Mouse (Mus musculus): ENCODE measurements around the gene Stard10.

Gene Stard10

DNA sequence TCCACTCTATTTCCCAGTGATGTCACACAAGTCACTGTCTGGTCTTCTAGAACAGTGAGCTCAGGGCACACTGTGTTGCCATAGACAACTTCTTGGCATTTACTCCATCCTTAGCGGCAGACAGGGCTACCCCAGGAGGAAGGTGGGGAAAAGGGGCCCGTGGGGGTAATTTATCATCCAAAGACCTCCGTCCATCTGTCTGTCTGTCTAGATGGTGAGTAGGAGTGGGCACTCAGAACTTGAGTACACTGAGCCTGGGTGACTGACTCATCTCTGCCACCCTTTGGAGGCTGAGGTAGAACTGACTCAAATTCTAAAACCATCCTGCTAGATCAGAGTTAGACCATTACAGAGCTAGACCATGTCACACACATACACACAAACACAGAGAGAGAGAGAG, at the start of gene Stard10:
Gene Stard10, plus strand, starts transcription at position 73 of the 400 bp plus-strand sequence.
- DNase-seq, result no peak

GRCm38 (mm10) chr7:101267457-101268259, 49.2 kb upstream of the Stard10 start:
- DNase-seq, result no peak

DNA sequence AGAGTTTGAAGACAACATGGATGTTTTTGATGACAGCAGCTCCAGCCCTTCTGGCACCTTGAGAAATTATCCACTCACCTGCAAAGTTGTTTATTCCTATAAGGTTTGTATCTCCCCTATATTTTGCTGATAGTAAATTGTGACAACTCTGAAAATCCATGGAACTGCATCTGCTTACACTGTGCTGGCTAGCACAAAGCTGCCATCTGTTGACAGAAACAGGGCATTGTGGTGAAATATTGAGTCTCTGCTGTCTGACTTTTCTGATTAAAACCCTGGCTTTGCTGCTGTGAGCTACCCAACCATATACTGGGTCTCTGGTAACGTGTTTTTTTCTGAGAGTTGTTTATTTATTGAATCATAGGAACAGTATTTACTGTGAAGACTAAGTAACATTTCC, 45.3 kb upstream of the Stard10 start:
- no peak for DNase-seq

DNA sequence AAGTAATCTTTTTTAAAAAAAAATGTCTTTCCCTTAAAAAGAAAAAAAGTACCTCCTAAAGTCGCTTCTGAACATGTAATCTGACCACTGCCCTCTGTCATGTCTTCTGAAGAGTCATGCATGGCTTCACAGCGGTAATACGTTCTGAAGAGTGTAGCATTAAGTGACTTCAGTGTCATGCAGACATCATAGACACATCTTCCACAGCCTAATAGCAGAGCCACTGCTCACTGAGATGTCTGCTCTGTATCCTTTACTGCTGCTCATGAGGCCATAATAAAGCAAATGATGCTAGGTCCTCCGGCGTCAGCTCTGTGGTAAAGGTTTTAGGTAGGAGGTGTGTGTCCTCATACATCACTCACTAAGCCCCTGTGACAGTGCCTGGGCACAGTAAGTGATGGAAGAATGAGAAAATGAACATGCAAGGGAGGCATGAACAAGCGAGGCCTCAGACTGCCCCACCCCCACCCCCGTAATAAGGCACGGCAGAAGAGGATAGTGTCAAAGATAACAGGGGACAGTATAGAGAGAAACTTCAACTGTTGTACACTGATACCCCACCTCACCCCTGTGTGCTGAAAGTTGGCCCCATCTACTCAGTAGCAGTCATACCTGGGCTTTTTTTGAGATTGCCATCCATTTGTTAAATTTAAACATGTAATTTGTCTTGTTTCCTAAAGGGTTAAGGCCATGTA, 44.3 kb upstream of the Stard10 start:
- no peak for DNase-seq

GRCm38 (mm10) chr7:101282721-101283120, 34.2 kb upstream of the Stard10 start:
- no peak for DNase-seq

GRCm38 (mm10) chr7:101284504-101284903, 32.4 kb upstream of the Stard10 start:
- no peak for DNase-seq

DNA sequence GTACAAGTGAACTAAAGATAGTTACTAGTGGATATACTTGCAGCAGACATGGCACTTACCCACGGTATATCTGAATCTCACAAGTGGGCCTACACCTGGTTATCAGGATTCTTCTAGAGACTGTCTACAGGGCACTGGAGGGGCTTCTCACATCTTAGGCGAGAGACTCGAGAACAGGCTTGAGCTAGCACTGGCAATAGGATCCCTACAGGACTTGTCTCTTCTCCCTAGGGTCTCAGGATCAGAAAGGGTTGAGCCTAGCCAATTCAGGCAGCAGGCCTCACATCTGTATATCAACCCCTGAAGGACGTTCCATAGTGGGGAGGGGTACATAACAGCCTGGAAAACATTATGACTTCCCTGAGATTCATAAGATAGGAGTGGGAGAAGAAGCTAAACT, 30.0 kb upstream of the Stard10 start:
- no peak for DNase-seq

DNA sequence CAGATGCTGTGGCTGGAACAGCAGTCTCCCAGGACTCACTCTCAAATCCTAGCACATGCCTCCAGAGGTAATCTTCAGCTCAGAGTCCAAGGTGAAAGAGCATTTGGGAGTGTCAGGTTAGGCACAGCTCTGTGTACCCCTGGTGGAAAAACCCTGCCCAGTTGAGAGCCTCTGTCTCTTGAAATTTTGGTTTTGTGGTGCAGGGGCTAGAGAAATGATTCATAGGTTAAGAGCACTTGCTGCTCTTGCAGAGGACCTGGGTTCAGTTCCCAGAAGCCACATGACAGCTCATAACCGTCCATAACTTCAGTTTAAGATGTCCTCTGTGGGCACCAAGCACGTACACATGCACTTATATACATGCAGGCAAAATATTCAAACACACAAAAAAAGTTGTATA, 29.1 kb upstream of the Stard10 start:
- DNase-seq, result no peak

DNA sequence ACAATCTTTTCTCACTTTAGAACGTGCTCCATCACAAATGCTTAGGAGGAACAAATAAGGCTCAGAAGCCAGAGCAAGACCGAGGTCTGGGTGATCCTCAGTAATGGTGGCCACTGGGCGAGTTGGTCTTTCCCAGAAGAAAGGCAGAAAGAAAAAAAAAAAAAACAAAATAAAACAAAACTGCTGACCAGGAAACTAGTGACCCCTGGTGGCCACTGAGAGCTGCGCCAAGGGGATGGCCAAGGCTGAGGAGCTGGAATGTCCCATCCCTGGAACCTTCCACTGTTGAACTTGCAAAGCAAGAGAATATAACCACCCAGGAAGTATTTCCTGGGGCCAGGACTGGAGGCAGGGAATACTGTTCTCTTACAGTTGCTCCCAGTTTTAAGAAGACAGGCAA, 28.4 kb upstream of the Stard10 start:
- DNase-seq, result peak; percentile 62

DNA sequence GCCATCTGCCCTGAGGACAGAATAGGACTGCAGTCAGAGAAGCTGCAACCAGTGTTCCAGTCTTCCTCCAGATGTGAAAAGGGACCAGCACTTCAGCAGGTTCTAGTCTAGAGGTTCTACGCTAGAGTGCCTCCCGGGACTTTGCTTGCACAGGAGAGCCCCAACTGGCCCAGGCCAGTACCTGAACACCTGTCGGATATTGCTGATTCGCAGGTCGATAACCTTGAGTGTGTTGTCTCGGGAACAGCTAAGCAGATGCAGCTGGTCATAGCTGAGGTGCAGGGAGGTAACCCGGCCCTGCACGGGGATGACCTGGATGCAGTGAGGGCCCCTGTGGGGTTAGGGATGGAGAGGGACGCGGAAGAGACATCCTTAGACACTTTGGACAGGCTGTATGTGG, 26.5 kb upstream of the Stard10 start:
- no peak for DNase-seq

DNA sequence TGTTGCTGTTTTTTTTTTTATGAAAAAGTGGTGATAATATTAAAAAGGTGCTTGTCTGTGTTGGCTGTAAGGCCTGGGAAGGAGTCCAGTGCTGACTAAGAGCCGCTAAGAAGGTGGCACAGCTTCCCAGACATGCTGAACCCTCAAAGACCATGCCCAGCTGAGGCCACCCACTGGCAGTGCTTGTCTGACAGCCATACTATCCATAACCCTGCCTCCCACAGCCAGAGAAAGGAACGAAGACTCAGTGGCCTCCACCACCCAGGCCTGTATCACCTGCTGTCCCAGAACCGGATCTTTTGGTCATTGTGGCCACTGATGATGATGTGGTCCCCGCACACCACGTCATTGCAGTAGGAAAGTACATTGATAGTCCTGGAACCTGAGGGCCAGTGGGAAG, 25.7 kb upstream of the Stard10 start:
- no peak for DNase-seq

DNA sequence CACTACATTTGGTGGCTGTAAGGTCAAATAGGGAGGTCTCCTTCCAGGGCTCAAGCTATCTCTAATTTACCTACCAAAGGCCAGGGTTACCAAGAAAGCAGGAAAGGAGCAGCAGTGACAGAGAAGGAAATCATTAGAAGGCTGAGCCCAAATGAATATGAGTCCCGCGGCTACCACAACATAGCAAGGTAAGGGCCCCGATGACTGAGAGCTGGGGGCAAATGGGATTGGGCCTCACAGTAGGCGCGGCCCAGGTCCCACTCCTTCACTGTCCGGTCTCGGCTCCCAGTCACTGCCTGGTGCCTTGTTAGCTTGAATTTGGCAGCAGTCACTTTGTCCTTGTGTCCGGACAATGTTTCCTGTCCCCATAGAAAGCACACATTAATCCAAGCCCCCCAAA, 25.2 kb upstream of the Stard10 start:
- no peak for DNase-seq

DNA sequence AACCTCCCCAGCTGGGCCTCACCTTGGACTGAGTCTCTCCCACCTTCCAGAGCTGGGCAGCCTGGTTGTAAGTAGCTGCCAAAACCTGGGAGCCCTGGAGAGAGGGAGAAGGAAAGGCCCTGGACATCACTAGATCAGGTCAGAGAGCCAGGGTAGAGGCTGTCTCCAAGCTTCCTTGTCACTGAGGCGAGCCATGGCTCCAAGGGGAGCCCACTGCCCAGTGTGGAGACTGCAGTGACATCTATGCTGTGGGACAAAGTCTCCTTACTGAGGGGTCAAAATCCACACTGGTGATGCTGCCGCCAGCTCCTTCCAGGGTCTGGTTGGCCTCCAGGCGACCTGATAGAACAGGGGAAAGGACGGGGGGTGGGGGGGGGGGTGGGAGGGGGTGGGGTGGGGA, 24.8 kb upstream of the Stard10 start:
- no peak for DNase-seq

GRCm38 (mm10) chr7:101292696-101293095, 24.2 kb upstream of the Stard10 start:
- DNase-seq, result no peak

DNA sequence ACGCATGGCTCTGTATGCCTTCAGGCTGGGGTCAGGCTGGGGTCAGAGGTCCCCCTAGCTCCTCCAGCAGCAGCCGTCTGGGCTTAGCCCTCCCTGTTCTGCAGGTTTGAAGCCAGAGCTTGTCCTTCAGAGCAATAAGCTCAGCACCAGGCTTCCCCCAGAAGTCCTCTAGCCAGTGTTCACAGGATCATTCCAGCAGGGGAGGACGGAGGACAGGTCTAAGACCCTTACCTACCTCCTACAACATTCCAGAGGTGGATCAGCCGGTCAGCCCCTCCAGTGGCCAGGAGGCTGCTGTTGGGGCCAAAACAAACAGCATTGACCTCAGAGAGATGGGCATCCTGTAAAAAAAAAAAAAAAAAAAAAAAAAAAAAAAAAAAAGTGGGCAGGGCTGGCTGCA, 23.7 kb upstream of the Stard10 start:
- DNase-seq, result no peak

DNA sequence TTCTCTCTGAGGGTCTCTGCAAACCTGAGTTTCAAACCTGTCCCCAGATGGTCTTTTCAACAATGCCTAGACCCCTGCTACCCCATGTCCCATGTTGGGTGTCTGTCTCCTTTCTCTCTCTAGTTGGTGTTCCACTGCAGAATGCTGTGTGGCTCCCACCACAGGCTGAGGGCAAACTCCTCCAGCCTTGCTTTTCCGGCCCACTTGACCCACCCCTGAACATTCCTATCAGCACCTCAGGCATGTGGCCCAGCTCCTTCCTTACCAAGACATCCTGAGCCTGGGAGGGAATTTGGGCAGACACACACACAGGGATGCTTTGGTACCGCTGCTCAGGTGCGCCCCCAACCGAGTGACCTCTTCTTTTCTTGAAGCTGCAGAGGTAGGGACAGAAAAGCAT, 23.3 kb upstream of the Stard10 start:
- no peak for DNase-seq

GRCm38 (mm10) chr7:101295438-101295837, 21.4 kb upstream of the Stard10 start:
- DNase-seq, result no peak

GRCm38 (mm10) chr7:101296252-101297022, 20.4 kb upstream of the Stard10 start:
- peak; percentile 75 for DNase-seq

DNA sequence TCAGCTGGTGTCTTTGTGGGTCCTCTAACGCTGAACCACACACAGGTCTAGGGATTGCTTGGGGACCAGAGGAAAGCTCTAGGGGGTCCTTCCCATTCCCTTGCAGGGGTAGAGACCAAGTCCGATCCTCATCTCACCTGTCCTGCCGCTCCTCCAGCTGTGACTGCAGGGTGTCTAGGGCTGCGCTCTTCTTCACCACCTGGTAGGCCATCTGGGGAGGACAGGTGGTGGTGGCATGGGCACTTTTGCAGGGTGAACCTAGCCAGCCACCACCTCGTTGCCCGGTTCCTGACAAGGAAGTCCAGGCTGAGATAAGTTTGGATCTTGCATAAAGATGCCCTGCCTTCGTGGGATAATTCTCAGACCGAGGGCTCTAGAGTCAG, 19.9 kb upstream of the Stard10 start:
- no peak for DNase-seq

DNA sequence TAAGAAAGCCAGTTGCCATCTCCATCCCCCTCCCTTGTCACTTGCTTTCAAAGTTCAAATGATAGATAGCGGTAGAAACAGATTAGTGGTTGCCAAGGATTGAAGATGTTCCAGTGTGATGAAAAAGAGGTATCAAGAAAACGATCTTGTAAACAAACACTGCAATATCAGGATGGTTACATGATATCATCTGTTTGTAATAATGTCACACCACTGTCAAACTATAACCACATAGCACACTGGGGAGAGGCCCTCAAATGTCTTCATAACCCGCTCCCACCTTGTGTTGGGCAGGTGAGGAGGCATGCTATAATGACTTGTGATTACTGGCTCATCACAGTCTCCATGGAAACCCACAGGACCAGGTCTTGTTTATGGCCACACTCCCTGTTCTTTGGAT, 18.5 kb upstream of the Stard10 start:
- no peak for DNase-seq

DNA sequence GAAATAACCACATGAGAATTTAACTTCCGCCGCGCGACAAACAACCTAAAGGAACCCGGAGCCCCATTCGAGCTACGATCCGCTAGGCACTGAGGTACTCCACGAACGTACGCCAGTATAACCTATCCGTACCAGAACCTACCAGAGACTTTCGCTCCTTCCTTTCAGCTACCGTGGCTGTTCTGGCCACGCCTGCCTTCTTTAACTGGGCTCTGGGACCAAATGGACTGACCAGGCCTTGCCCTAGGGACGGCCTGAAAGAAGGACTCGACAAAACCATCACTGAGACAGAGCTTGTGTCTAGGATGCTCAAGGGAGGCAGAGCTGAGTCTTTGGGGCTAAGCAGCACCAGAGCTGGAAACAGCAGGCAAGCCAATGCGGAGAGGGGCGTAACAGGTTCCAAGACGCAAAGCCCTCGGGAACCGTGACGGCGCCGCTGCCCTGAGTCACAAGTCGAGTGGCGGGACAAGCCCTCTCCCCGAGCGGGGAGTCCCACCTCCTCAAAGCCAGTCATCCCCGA, 15.5 kb upstream of the Stard10 start:
- no peak for DNase-seq

DNA sequence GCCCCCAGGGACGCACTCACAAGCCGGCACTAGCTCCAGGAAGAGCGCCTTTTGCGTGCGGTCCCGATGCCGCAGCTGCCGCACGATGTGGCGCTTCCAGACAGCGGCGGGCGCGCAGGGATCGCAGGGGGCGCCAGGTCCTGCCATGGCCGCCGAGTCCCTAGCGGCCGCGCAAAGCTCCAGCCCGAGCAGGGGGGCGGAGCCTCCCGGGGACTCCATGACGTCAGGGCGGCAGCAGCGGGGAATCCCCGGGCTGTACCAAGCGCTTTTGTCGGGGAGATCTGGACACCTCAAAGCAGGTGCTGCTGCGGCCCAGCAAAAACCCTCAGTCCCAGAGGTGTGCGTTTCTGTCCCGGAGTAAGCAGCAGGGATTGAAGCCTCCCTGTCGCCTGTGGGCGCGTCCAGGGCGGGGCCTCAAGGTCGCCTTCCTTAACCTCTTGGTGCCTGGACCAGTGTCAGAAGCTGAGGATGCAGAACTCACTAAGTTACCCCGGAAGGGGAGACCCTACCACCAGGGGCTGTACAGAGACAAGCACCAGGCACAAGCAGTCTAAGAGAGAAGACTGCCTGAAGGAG, 14.9 kb upstream of the Stard10 start, which contains the start of gene Atg16l2:
Gene Atg16l2, minus strand, starts transcription at position 371 of the 576 bp plus-strand sequence.
- DNase-seq, result peak; percentile 94

DNA sequence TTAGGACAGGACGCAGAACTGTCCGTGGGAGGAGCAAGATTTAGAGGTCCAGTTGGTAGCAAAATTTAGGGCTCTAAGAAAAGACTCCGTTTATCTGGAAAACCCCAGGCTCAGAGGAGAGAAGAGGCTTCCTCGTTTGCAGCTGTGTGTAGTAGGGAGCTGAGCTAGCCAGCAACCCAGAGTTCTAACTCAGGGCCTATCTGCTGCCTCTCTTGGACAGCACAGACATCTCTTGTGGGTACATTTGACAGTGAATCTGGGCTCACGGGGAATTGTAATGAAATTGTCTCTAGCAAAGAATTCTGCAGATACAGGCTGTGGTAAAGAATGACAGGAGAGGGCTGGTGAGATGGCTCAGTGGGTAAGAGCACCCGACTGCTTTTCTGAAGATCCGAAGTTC, 14.2 kb upstream of the Stard10 start:
- DNase-seq, result no peak

All from kidney, adult 18-20 months (tissue).